Mouse (Mus musculus): ENCODE measurements at regions not wholly inside any gene's neighbourhood (a gene's known extent, or its start where the extent isn't known, plus 50 kb on each side); places are given as distances from the start of the nearest gene placed in this dataset.

DNA sequence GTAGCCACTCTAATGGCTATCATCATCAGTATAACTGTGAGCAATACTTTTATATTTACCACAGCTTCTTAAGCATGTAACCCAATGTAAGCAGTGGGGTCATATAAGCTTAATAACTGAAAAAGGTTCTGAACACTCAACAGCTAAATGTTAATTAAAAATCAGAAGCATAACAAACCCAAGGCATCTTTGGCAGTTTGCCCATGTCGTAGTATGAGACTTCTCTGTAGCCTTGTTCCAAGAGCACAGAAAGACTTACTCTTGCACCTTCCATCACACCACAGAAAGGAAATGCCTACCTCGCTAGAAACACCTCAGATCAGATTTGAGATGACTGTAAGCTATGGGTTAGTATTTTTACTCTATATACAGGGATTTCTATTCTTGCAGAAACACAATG, 2944.5 kb downstream of the Poteg start:
- TF ChIP-seq HCFC1 (IDR thresholded peaks at IDR 0.05; ENCODE audit: borderline replicate concordance, insufficient read depth, low read length) (no peak), ZC3H11A (IDR thresholded peaks at IDR 0.05; ENCODE audit: borderline replicate concordance, low read depth, low read length) (no peak), ZNF384 (IDR thresholded peaks at IDR 0.05; ENCODE audit: low read depth, low read length) (no peak), MAFK (IDR thresholded peaks at IDR 0.05; ENCODE audit: insufficient read depth, low read depth, low read length) (no peak)
